Mouse (Mus musculus) thymus, postnatal 36 days (tissue): ENCODE data around the gene Hmgcl.
A peak's percentile ranks its signal among the peaks of the same experiment; 100 is the strongest.
"Not testable (repeated sequence)": the region's sequence is repeated elsewhere in the genome, so short reads cannot be mapped to it uniquely, and the experiment has no call there.

Experiments used
- DNase-seq, 2 experiments: peaks; one replicate each; pipeline ENCODE4 v3.0.0; 2022; ENCODE audit warnings: mixed read lengths in 2 of 2

The Hmgcl gene

GRCm38 (mm10) chr4:135962198-135962597 lies 15.9 kb downstream of the Hmgcl start:
- no peak for DNase-seq

- no peak for DNase-seq
Observed at GRCm38 (mm10) chr4:135962946-135963345, 16.7 kb downstream of the Hmgcl start.

- DNase-seq: peak; percentile 95 to 96
Observed at GRCm38 (mm10) chr4:135963457-135964193, 17.4 kb downstream of the Hmgcl start, which contains the start of gene Gale. Gale (plus strand) TSS chr4:135963727.

GRCm38 (mm10) chr4:135964426-135964825 lies 18.2 kb downstream of the Hmgcl start:
- peak; percentile 23 to 55 for DNase-seq

- DNase-seq: no peak
Observed at GRCm38 (mm10) chr4:135965113-135965512, 18.9 kb downstream of the Hmgcl start.

- no peak for DNase-seq
Observed at GRCm38 (mm10) chr4:135966283-135966682, 20.0 kb downstream of the Hmgcl start.

- no peak for DNase-seq
Observed at GRCm38 (mm10) chr4:135967086-135967760, 21.0 kb downstream of the Hmgcl start.

GRCm38 (mm10) chr4:135968271-135968869 lies 22.1 kb downstream of the Hmgcl start:
- no peak for DNase-seq

- DNase-seq: no peak
Observed at GRCm38 (mm10) chr4:135969070-135969750, 23.0 kb downstream of the Hmgcl start.

- no peak for DNase-seq
Observed at GRCm38 (mm10) chr4:135970585-135970984, 24.3 kb downstream of the Hmgcl start.

- DNase-seq: peak; percentile 49 to 66
Observed at GRCm38 (mm10) chr4:135971805-135972555, 25.7 kb downstream of the Hmgcl start.

- DNase-seq: peak; percentile 76 to 83
Observed at GRCm38 (mm10) chr4:135972556-135972906, 26.3 kb downstream of the Hmgcl start, which contains the start of gene Lypla2. Lypla2 (minus strand) TSS chr4:135972626.

- no peak for DNase-seq
Observed at GRCm38 (mm10) chr4:135972911-135973811, 26.9 kb downstream of the Hmgcl start.

- DNase-seq: no peak
Observed at GRCm38 (mm10) chr4:135976146-135976545, 29.9 kb downstream of the Hmgcl start.

- DNase-seq: not testable (repeated sequence)
Observed at GRCm38 (mm10) chr4:135980223-135980622, 34.0 kb downstream of the Hmgcl start.

- no peak for DNase-seq
Observed at GRCm38 (mm10) chr4:135981524-135982063, 35.3 kb downstream of the Hmgcl start.

GRCm38 (mm10) chr4:135984556-135984955 lies 38.3 kb downstream of the Hmgcl start:
- no peak for DNase-seq

- no peak for DNase-seq
Observed at GRCm38 (mm10) chr4:135985193-135985592, 38.9 kb downstream of the Hmgcl start.

GRCm38 (mm10) chr4:135985769-135986168 lies 39.5 kb downstream of the Hmgcl start:
- no peak for DNase-seq

- no peak for DNase-seq
Observed at GRCm38 (mm10) chr4:135986301-135986942, 40.2 kb downstream of the Hmgcl start.
